Mouse (Mus musculus) limb, embryonic 11.5 days (tissue): ENCODE data around the gene Zfp72. TPM values are rescaled to one million over a fixed set of nuclear protein-coding genes. Genes with fewer than 3 reads are reported as not detected.

Experiments used
- microRNA counts: library from miRNA; unstranded; fragments of <30 nt; microRNA quantifications from one replicate; lab custom pipeline; 2016
- microRNA-seq: library from miRNA; unstranded; fragments of <30 nt; microRNA quantifications from one replicate; pipeline ENCODE4, GENCODE M21; 2016
- polyA plus RNA-seq: library from polyadenylated mRNA; unstranded; fragments of >200 nt; fragmentation: Nextera tagmentation; extraction: Ambion mirVana; gene quantifications from 2 replicates; pipeline ENCODE4 v1.2.1, GENCODE M21; 2014

Zfp72 gene
- polyA plus RNA-seq, 1 experiment from 2014 or later, result 5.7 TPM

MicroRNAs encoded within 50 kb of the gene (microRNA counts, 519-probe panel; counts per million panel counts)
- microRNA mmu-miR-692 (lab: Ali Mortazavi, UCI), result not detected

Small RNAs within 50 kb of the gene (microRNA-seq; reads per million reads assigned to microRNA genes)
- gene Mir692-3, result not detected

Other genes with a start within 250 kb of the Zfp72 start
- 80.7 and 85.2 TPM in 2 replicates for gene Exoc3, start 182.1 kb downstream of the Zfp72 start, polyA plus RNA-seq
- 0.96 and 1.3 TPM in 2 replicates for gene Ahrr, start 98.5 kb downstream of the Zfp72 start, polyA plus RNA-seq
- 130 and 137 TPM in 2 replicates for gene Pdcd6, start 73.3 kb downstream of the Zfp72 start, polyA plus RNA-seq
- gene Sdha, start 40.6 kb downstream of the Zfp72 start, polyA plus RNA-seq, result 214 and 235 TPM in 2 replicates
- gene Ccdc127, start 40.5 kb downstream of the Zfp72 start, polyA plus RNA-seq, result 57.4 and 61.0 TPM in 2 replicates
- gene Lrrc14b, start 26.8 kb downstream of the Zfp72 start, polyA plus RNA-seq, result not detected in 2 replicates
- gene Ftl1-ps1, start 8.9 kb upstream of the Zfp72 start, polyA plus RNA-seq, result 55.2 and 55.9 TPM in 2 replicates
- gene Zfp825, start 103.2 kb upstream of the Zfp72 start, polyA plus RNA-seq, result 23.4 and 28.5 TPM in 2 replicates
- 2.7 and 3.5 TPM in 2 replicates for gene Erap1, start 248.7 kb upstream of the Zfp72 start, polyA plus RNA-seq